Mouse (Mus musculus) CH12F3 (cell line): ENCODE results near the gene Efs.

Source experiments
- in situ Hi-C: fragments of 300-500 bp; cut with MboI; formaldehyde crosslinking; loops from 2 replicates; pipeline ENCODE4 v1.14.3; 2020; ENCODE audit warnings: low sequenced_read_pairs

Efs gene

GRCm38 (mm10) chr14:54926401-54927158 lies 654 bp upstream of the Efs start:
- in situ Hi-C loops, result no loop called here

DNA sequence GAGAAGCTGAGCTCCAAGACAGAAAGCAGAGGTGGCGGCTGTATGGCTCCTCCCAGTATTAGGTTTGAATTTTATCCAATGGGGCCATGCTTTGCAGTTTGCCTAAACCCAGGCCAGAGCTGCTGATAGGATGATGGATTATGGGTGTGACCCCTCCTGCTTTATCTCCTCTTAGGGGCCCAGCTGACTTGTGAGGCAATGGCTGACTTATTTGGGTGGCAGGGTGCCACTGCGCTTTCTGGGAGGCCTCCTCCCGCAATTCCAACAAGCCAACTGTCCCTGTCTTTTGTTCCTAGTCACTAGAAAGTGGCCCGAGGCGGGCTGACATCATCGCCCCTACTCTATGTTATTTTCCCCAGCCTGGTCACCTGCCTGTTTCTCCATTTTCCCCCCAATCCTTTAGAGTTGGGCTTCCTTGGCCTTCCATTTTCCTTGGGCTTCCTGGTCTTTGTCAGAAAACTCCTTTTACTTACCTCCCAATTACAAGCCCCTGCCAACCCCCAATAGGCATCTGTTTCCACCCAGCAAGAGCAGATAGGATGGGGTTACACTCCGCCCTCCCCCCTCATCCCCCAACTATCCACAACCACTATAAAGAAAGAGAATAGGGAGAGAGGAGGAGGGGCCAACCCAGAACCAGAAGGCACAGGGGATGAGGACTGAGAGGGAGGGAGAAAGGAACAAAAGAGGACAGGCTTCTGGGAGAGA lies 1.1 kb downstream of the Efs start:
- in situ Hi-C loops, result no loop called here

GRCm38 (mm10) chr14:54920076-54920685 lies 5.7 kb downstream of the Efs start:
- in situ Hi-C loops, result no loop called here

- in situ Hi-C loops, result no loop called here
Observed at GRCm38 (mm10) chr14:54913343-54913742, 12.6 kb downstream of the Efs start.

GRCm38 (mm10) chr14:54912886-54913285 lies 13.0 kb downstream of the Efs start, which contains the start of gene Slc22a17:
Gene Slc22a17 (minus strand): TSS chr14:54913132.
- in situ Hi-C loops, result no loop called here

DNA sequence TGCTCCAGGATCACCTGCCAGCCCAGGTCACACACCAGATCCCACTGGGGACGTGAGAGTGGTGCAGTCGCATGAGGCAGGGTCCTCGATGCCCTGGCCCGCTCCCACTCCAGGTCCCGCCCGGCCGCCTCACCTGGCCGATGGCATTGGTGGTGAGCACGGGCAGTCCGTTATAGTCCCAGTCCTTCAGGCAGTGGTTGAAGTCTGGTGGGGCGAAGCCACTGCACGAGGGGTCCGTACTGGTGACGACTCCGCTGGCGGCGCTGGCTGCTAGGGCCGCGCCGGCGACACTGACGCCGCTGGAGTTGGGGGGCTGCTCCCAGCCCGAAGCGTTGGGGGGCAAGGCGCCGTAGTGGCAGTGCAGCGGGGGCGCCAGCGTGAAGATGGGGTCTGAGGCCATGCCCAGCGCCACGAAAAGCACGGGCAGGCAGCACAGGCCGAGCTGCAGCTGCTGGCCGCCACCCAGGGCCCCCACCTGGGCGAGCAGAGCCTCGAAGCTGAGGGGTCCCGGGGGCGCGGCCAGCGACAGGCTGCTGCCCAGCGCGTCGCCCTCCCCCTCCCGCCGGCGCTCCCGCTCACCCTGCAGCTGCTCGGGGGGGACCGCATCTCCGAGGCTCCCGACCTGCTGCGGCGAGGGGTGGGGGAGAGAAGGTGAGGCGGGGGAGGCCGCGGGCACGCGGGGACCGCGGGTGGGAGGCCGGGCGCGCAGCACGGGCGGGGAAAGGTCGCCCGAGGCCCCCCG lies 13.6 kb downstream of the Efs start:
- in situ Hi-C loops, result no loop called here

- in situ Hi-C loops, result no loop called here
Observed at GRCm38 (mm10) chr14:54908682-54909081, 17.2 kb downstream of the Efs start.

DNA sequence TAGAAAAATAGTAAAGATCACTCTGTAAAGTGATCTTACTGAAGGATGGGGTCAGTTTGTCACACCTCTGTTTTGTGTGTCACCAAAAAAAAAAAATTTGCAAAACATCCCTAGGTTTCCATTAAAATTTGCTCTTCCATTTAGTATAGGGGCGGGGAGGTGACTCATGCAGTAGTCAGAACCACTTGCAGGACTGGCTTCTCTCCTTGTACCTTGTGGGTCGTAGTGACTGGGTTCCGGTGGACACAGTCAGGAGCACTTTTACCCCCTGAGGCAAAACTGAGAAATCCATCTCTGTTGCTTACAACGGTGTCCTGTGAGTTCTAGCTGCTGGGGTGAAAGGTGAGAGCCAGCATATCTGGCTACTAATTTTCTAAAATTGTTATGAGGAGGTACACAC lies 22.3 kb downstream of the Efs start:
- in situ Hi-C loops, result loop anchor here (5.0 kb wide), 1 partner anchor 39 kb away; no protein-coding TSS in a partner anchor

DNA sequence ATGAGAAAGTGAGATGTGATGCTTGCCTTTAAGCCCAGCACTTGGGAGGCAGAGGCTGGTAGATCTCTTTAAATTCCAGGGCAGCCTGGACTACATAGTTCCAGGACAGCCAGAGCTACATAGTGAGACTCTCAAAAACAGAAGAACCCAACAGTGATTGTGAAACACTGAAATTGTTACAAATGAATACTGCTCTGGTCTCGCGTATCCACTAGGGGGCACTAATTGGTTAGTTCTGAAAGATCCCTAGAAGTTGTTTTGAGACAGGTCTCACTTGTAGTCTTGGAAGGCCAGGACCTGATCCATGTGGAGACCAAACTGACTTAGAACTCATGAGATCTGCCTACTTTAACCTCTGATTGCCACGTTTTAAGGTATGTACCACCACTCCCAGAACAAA lies 25.5 kb downstream of the Efs start:
- in situ Hi-C loops, result loop anchor here (5.0 kb wide), 1 partner anchor 42 kb away; no protein-coding TSS in a partner anchor

- in situ Hi-C loops, result no loop called here
Observed at GRCm38 (mm10) chr14:54897445-54897844, 28.5 kb downstream of the Efs start.

GRCm38 (mm10) chr14:54894296-54895151 lies 31.4 kb downstream of the Efs start:
- in situ Hi-C loops, result no loop called here

GRCm38 (mm10) chr14:54893651-54894181 lies 32.2 kb downstream of the Efs start:
- in situ Hi-C loops, result no loop called here

DNA sequence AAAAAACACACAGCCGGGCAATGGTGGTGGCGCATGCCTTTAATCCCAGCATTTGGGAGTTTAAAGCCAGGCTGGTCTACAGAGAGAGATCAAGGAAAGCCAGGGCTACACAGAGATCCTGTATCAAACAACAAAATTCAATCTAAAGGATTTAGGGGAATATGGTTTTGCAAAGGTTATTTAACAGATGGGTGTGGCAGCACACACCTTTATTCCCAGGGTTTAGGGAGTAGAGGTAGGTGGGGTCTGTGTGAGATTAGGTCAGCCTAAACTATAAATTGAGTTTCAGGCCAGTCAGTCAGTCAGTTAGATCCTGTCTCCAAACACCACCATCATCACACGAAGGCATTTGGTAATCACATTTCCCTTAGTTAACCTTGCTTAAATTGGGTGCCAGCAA lies 33.7 kb downstream of the Efs start, which contains the start of gene Pabpn1:
TSS of gene Pabpn1 (plus strand) at position 301 of the 400 bp plus-strand sequence.
- in situ Hi-C loops, result no loop called here

- in situ Hi-C loops, result no loop called here
Observed at GRCm38 (mm10) chr14:54885309-54885708, 40.6 kb downstream of the Efs start.

GRCm38 (mm10) chr14:54884022-54884712 lies 41.8 kb downstream of the Efs start:
- in situ Hi-C loops, result no loop called here

- in situ Hi-C loops, result no loop called here
Observed at GRCm38 (mm10) chr14:54883154-54884021, 42.5 kb downstream of the Efs start, which contains the start of the genes Bcl2l2 and Gm20521. Gene Bcl2l2 (plus strand): TSS chr14:54883377. Gene Gm20521 (plus strand): TSS chr14:54883441.

- in situ Hi-C loops, result no loop called here
Observed at GRCm38 (mm10) chr14:54877048-54877715, 48.7 kb downstream of the Efs start, which contains the start of gene Ppp1r3e. Gene Ppp1r3e (minus strand): TSS chr14:54877550.
